Mouse (Mus musculus) heart, postnatal 36 days (tissue): ENCODE data around the gene Sigirr. TPM values are rescaled to one million over a fixed set of nuclear protein-coding genes. Genes with fewer than 3 reads are reported as not detected.

ENCODE experiments used
- DNase-seq, 2 experiments: peaks; one replicate each; pipeline ENCODE4 v3.0.0; 2021 to 2022
- intact Hi-C: fragments of 180-260 bp; cut with DNase I; formaldehyde crosslinking; loops from one replicate; pipeline ENCODE4 v1.15.1; 2025
- total RNA-seq, 2 experiments: library from RNA; stranded (reverse); gene quantifications; 2 replicates each; pipeline ENCODE4 v1.2.3; 2021

The Sigirr gene
- total RNA-seq, 2 experiments from 2014 or later, result 5.6 to 9.5 TPM

DNA sequence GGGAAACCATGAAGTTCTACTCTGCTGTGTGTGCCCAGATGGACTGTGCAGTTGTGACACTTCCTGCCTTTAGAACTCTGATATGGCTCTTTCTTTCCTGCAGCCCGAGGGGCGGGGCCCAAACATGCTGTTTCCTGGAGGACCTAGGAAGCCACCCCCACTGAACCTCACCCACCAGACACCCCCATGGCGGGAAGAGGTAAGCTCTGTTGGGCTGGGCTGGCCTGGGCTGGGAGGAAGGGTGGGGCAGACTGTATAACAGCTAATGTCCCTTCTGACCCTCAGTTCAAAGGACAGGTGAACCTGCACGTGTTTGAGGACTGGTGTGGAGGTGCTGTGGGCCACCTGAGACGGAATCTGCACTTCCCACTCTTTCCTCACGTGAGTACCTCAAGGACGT lies 36.2 kb downstream of the Sigirr start:
- no peak for DNase-seq
- intact Hi-C loops, result no loop called here

DNA sequence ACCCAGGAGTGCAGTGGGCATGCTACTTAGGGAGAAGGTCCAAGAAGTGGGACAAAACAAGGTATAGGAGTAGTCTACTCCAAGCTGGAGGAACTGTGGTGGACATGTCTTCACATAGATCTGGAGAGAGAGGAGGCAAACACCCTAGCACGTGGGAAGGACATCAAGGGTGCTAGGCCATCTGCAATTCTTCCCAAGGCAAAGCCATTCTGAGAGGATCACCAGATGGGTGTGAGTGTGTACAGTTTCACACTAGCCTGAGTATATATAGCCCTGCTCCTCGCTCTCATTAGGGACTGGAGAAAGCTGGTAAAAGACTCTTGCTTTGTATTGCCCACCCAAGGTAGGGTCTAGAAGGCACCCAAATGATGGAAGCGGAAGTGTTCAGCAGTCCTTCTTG lies 37.0 kb downstream of the Sigirr start:
- no peak for DNase-seq
- intact Hi-C loops, result no loop called here

DNA sequence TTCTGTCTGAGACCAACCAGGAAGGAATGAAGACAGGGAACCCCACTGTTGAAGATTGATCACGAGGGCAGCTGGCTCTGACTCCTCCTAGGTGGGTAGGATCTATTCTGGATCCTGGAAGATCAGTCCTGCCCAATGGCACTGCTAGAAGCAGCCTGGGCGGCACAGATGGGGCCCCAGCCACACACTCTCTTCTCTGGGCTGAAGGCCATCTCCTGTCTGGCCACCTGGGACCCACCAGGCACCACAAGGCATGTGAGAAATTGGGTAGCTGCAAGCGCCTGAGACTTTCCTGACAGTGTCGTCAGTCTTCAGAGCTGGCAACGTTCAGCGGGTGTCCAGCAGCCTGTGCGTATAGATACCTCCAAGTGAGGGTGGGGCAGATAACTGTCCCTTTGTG lies 37.8 kb downstream of the Sigirr start:
- intact Hi-C loops, result no loop called here
- no peak for DNase-seq

DNA sequence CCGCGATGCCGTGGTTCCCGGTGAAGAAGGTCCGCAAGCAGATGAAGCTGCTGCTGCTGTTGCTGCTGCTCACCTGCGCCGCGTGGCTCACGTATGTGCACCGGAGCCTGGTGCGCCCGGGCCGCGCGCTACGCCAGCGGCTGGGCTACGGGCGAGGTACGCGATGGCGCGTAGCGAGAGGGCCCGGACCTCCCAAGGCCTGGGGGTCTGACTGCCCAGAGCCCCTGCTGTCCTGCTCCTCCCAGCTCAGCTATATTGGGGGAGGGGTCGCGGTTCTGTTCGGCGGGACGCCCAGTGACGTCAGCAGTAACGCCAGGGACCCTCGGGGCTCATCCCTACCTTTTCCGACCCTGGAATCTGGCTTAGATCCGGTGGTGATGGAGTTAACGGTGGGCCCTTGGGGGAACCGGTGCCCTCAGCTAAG lies 39.1 kb downstream of the Sigirr start:
- intact Hi-C loops, result no loop called here
- DNase-seq, result no peak

DNA sequence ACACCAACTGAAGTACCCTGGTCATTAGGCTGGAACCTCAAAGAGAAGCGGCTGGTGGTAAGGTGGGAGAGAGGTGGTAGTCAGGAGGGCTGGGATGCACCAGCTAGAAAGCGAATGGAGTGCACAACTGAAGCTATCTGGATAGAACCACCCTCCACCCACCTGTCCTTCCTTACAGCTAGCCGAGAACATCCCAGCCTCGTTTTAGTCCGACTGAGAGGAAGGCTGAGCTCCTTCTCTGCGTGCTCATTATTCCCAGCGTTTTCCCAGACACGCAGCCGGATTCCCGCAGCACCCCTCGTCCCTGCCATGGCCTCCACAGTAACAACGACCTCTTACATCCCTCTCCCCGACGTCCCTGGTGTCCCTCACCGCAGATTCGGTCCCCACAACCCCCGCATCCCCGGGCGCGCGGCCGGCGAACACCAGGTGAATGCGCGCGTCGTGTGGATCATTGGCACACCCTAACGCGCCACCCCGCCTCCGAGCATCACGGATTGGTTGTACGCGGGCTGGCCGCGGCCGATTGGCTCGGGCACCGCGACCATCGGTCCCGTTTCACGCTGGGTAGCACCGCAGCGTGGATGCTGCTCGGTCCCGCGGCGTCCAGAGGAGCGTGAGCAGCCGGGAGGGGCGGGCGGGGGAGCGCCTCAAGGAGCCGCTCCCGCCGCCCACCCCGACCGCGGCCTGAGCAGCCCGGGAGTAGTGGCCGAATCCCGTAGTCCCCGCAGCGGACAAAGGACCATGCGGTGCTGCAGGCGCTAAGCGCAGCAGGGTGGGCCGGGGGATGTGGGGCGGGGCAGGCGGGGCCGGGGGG lies 39.7 kb downstream of the Sigirr start, which contains the start of gene B4galnt4:
B4galnt4 (plus strand) TSS at position 679 of the 817 bp plus-strand sequence.
- peak; percentile 40 to 52 for DNase-seq
- intact Hi-C loops, result no loop called here

DNA sequence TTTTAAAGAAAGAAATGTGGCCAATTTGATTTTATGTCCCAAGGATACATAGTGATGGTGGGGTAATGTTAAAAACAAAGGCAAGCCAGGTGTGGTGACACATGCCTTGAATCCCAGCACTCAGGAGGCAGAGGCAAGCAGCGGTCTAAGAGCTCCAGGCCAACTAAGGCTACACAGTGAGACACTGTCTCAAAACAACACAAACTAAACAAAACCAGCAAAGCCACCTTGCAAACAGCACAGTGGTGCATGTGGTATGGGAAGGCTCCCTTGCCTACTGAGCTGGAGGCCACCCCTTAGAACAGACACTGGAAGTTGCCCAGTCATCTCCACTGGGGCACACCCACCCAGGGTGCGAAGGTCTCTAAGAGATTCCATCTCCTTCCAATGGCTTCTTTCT lies 40.4 kb downstream of the Sigirr start:
- no peak for DNase-seq
- intact Hi-C loops, result no loop called here

DNA sequence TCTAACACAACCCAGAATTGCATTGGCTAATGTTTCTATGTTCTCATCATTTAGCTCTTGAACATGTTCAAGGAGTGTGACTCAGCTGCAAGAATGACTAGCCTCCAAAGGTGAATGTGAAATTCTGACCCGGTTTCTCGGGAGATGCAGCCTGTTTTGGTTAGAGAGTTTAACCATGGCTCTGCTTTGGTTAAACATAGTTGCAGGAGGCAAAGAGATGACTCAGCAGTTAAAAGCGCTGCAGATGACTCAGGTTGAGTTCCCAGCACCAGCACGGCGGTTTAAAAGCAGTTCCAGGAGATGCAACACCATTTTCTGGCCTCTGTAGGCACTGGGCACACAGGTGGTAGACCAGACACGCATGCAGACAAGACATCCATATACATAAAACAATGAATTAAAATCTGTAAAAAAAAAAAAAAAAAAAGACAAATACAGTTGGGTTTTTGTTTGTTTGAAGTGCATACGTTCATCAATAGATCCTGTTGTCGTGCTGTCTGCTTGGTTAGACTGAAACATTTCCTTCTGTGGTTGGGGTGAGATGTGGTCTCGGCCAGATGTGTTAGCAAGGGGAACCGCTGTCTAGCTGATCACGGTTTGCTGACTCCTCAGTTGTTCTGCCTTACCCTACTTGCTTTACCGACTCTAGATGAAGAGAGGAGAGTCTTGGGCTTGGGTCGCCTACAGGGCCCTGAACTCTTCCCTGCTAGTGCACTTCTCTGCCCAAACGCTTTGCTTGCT lies 41.6 kb downstream of the Sigirr start:
- intact Hi-C loops, result no loop called here
- no peak for DNase-seq

DNA sequence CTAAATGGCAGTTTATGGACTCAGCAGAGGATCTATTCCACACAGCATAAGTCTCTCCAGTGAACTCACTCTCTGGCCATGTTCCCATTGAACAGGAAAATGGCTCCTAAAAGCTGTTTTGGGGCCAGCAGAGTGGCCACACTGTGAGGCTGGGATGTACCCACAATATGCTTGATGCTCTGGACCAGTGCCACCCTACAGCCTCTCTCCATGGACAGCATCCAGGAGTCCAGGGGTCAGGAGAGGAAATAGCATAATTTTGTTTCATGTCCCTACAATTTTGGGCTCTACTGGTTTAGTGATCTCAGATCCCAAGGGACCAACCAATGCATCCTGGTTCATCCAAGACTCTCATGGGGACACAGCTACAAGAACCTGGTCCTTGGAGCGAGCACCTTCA lies 42.8 kb downstream of the Sigirr start:
- no peak for DNase-seq
- intact Hi-C loops, result no loop called here

DNA sequence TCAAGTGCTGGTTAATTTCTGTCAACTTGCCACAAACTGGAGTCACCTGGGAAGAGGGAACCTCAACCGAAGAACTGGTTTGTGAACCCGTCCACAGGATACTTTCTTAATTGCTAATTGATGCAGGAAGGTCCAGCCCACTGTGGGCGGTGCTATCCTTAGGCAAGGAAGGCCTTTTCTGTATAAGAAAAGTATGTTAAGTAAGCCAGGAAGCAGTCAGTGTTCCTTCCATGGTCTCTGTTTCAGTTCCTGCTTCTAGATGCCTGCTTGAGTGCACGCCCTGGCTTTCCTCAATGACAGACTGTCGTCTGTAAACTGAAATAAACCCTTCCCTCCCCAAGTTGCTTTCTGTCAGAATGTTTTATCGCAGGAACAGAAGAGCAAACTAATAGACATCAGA lies 43.4 kb downstream of the Sigirr start:
- intact Hi-C loops, result no loop called here

DNA sequence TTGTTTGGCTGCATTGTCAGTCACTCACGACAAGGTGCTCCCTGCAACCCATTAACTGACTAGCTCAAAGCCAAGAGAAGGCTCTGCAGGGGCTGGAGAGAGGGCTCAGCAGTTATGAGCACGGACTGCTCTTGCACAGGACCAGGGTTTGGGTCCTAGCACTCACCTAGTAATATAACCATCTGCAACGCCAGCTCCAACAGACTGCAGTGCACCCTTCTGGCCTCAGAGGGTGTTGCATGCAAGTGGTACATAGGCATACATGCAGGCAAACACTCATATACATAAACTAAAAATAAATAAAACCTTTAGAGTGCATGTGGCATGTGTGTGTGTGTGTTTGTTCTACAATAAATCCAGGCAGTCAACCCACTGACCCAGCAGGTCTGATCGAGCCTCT lies 44.6 kb downstream of the Sigirr start:
- intact Hi-C loops, result no loop called here

More for the DNA sequence above, 43.4 kb downstream of the Sigirr start:
- no peak for DNase-seq

DNA sequence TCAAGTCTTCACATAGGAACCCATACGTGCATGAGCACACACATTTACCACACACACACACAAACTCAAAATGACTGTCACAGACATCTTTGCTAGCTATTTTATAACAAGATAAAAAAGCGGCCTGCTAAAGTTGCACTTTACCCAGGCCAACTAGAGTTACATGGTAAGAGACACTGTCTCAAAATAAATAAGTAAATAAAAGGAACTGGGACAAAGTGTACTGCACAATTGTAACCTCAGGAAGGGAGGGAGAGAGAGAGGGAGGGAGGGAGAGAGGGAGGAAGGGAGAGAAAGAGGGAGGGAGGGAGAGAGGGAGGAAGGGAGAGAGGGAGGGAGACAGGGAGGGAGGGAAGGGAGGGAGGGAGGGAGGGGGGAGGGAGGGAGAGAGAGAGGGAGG lies 48.0 kb downstream of the Sigirr start:
- no peak for DNase-seq
- intact Hi-C loops, result no loop called here

More for the DNA sequence above, 44.6 kb downstream of the Sigirr start:
- no peak for DNase-seq

DNA sequence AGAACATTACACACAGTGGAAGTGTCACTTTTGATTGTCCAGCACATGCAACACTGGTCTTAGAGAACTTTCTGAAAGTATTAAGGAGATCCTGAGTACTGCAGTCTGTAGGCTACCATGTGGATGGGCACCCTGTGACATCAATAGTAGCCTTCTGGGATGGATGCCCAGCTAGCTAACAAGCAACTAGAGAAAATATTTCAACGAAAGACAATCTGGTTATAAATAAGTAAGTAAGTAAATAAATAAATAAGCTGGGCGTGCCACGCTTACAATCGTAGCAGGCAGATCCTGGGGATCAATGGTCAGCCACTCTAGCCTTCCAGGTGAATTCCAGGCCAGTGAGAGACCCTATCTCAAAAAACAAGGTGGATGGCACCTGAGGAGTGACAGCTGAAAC lies 48.4 kb downstream of the Sigirr start:
- intact Hi-C loops, result no loop called here
- DNase-seq, result no peak

DNA sequence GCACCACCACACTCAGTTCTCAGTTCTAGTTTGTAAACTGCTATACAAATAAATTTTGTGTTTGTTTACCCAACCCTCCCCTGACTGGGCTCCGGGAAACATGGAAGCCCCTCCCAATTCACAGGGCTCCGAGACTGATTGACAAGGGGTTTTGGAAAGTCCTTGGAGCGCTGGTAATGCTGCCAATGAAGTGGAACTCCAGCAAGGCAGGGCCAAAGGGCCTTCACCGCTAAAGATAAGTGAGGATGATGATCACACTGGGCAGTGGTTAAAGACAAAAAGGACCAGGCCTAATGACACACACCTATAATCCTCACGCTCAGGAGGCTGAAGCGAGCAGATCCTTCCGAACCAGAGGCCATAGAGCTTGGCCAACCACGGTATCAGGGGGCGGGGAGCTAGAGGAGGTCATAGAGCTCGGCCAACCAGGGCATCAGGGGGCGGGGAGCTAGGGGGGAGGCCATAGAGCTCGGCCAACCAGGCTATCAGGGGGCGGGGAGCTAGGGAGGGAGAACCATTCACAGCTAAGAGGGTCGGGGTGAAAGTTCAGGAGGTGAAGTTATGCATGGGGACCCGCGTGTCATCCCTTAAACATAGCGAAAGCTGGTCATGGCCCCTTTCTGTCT lies 49.2 kb downstream of the Sigirr start:
- intact Hi-C loops, result loop anchor here (2.0 kb wide), 1 partner anchor 18 kb away; no protein-coding TSS in a partner anchor
- DNase-seq, result no peak

DNA sequence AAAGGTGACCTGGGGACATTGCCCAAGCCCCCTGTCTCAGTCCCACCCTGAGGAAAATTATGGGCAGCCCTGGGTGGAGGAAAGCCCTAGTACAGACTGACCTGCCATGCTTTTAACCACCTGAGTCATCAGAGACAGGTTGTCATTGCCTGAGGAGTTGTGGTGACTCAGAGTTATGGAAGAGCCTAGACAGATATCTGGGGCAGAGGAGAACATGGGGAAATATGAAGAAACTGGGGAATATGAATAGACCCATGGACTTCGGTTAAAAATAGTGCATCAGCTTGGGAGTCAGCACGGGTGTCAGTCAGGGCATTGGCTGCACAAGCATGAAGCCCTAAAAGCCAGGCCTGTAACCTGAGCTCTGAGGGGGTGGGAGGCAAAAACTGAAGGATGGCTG lies 51.0 kb downstream of the Sigirr start:
- intact Hi-C loops, result no loop called here
- no peak for DNase-seq

DNA sequence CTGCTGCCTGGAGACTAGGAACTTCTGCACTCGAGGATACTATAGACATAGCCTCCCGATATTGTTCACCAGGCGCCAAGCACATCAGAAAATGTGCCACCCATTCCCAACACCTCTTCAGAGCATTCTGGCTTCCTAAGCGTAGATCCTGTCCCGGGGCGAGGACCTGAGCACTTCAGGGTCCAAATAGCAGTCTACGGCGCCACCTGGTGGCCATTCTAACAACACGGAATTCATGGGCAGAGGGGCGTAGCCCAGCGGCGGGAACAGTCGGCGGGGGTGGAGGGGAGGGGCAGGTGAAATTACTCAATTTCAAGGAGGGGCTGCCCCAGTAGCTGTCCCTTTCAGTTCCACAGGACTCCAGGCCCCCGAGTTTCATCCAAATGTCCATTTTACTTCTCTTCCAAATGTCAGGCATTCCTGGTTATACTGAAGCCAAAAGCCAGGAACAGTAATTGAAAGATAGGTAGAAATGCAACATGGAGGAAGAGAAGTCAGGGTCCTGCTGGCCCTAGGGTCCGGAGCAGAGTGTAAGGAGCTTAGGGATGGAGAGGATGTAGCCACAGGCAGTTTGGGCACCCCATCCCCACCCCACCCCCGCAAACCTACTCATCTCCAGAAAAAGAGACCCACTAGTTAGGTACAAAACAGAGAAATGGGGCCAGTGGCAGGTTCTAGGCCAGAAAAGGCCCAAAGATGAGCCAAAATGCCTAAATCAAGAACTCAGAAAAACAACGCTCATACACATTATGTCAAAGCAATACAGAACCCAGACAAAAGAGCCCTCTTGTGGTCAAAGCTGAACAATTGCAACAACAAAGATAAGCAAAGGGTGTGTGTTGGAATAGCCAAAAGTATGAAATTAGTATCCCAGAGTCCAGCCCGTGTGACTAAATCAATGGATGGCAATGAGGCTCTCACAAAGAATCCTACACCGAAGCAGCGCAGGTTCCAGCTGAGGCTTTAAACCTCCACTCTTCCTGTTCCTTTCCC lies 51.9 kb downstream of the Sigirr start:
- peak; percentile 94 to 95 for DNase-seq
- intact Hi-C loops, result loop anchor here (1.0 kb wide), 6 partner anchors 39 to 203 kb away; partner anchors contain the start of genes Pgghg and Scgb1c1

DNA sequence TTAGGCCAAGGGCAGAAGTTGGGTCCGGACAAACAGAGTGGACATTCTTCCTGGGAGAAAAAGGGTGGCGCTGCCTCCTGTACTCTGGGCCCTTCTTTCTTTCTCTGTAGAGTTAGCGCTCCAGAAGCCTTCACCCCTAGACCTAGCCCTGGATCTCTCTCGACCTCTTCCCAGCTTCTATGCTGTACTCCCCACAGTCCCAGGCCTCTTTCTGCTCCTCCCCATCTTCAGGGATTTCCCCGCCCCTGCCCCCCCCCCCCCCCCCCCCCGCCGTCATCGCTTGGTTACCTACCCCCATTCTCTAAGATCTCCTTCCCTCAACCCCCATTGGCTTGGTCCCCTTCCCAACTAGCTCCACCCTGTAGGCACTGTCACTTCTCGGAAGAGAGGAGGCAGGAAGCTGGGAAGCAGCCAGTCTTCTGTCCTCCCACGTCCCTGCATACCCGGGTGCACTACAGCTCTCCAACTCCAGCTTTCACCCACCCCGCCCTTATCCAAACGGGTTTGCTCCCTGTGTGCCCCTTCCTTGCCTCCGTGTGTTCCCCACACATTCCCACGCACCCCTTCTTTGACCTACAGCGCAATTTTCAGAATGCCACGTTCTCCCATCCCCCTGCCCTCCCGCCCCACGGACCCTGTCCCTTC lies 52.7 kb downstream of the Sigirr start:
- DNase-seq, result peak; percentile 83 to 84
- intact Hi-C loops, result loop anchor here (1.0 kb wide), 6 partner anchors 38 to 202 kb away; partner anchors contain the start of genes Pgghg and Scgb1c1

DNA sequence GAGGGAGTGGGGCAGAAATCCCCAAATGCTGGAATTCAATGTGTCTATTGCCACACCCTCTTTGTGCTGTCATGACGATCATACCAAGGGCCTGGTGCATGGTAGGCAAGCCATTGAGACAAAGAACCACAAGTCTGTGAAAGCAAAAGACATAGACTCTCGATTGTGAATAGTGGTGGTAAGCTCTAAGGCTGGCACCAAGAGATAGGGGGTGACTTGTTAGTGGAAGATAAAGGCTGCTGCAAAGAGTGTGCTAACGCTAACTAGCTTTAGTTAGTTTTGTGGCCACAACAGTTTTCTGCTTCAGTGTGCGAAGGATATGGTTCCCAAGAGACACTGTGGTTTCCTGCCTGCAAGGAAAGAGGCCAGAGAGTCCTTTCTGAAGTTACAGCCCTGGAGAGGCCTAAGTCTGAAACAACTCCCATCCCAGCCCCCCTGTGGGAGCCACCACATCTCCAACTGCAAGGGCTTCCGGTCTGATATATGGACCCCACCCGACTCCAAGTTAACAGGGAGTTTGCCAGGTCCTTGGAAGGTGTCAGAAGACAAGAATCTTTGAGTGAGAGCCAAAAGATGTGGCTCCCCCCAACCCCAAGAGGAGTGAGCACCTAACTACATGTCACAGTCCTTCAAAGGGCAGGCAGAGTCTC lies 53.3 kb downstream of the Sigirr start:
- DNase-seq, result peak; percentile 49 to 71
- intact Hi-C loops, result no loop called here

DNA sequence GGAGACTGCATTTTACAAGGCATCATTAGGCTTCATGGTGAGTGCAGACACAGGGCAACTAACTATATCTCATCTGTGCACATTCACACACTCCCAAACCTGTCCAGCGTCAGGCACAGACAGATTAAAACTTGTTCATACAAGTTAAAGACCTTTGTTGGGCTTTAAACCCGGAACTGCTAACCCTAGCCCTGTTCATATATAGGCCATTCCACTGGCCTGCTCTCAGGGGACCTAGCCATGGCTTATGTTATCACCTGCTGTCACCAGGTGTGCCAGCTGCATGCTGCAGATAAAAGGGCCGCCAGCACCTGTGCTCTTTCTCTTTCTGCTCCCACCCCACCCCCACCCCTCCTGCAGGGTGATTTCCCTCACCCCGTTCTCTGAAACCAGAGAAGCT lies 57.8 kb downstream of the Sigirr start:
- no peak for DNase-seq
- intact Hi-C loops, result no loop called here

DNA sequence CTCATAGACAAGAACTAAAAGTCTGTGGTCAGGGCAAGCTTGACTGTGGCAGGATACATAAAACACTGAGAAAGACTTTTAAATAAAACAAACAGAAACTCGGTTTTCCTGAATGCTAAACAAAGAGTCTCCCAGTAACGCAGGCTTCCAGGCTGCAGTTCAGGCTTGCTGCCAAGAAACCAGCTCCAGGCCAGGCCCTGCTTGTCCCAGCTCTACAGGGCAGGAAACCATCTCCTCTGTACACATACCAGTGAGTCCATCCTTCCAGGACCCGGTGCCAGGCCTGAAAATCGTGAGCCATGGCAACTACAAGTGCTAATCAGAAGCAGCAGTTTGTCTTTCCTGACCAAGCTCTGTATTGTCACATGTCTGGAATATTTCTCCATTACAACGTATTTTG lies 58.7 kb downstream of the Sigirr start:
- DNase-seq, result peak; percentile 77 to 80
- intact Hi-C loops, result no loop called here
